Mouse (Mus musculus): ENCODE data around the gene Gstp2.

DNA sequence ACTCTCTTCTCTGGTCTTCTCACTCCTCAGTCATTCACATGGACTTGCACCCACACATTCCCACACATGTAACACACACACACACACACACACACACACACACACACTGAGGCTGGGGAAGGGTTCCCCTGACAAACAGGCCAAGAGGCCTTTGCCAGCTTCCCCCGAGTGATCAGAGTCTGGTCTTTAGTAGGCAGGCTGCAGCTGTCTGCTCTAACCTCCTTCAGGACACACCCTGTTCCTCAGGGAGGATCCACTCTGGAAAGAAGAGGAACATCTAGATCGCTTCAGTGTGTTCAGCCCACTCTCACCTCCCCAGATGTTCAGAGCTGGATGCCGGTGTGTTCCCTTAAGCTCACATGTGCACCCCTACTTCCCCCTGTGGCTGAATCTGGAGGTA lies 48.5 kb upstream of the Gstp2 start:
- TF ChIP-seq POLR2A (IDR thresholded peaks at IDR 0.05; ENCODE audit: borderline replicate concordance, control insufficient read depth, low read depth, low read length) (no peak), CTCF (IDR thresholded peaks at IDR 0.05; ENCODE audit: control insufficient read depth, insufficient read depth, low read length) (no peak)
